Mouse (Mus musculus) liver (tissue): ENCODE results near the gene Gdap2.

Source experiments
- DNase-seq: peaks from one replicate; pipeline ENCODE4 v3.0.0-alpha.2; 2020; ENCODE audit warnings: mixed read lengths

Gdap2 gene

DNA sequence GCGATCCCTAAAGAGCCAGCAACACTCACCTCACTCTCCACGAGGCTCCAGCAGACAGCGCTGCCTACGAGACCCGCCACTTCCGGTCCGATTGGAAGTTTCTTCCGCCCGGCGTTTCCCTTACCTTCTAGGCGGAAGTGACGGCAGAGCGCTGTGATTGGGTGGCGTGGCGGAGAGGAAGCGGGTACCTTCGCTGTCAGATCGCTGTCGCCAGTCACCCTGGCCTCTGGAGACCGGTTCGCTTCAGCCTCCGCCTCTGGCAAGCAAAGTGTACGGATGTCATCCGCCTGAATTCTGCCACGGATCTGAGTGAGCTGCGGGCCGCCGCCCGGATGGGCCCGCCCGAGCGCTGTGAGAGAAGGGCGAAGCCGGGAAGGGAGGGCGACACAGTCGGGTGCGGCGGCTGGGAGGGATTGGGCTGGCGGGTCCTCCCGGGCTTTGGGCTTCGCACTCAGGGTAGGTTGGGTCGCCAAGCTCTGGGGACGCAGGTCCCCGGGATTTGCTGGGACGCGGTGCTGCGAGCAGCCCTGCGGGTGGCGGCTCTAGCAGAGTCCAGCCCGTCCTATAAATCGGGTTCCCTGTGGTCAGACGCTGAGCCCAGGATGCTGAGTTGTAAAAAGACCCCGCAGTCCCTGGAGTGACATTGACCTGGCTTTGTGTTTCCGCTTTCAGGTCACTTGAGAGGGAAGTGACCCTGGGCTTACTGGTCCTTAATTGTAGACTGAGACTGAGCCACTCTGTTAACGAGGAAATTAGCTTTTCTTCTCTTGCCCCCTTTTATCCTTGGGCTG lies at the start of gene Gdap2, which contains the start of gene Wdr3:
Gene Gdap2, plus strand, starts transcription at position 67 of the 791 bp plus-strand sequence.
Gene Wdr3, minus strand, starts transcription at position 93 of the 791 bp plus-strand sequence.
- DNase-seq = peak; percentile 93

DNA sequence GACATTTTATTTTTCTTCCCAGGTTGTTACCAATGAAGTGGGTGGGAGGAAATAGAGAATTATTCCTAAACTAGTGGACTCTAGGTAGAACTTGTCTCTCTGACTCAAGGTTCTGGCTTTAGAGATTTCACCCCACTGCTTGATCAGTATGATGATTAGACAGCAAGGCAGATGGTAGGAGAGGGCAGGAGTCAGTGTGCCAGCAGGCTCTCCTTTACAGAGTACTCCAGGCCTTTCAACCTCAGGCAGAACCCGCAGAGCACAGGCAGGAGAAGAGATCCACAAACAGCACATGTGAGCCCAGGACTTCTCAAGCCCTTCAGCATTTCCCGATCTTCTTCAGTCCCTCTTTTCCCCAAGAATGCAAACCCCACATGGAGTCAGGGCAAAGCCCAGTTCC lies 43.5 kb upstream of the Gdap2 start:
- no peak for DNase-seq

DNA sequence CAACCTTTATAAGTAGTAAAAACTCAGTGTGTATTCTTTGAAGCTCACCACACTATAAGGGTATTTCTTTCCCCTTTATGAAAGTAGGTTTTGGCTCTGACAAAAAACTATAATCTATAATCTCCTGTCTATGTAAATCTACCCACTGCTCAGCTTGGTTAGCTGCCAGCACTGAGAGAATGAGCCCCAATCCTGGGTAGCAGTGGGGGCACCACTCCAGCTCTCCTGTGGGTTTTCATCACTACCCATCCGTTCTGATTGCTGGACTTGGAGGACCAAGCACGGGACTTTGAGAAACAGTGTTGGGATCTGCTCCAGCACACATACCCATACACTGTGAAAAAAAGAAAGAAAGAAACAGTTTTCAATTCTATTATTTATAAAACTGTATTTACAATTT lies 40.2 kb upstream of the Gdap2 start:
- no peak for DNase-seq

DNA sequence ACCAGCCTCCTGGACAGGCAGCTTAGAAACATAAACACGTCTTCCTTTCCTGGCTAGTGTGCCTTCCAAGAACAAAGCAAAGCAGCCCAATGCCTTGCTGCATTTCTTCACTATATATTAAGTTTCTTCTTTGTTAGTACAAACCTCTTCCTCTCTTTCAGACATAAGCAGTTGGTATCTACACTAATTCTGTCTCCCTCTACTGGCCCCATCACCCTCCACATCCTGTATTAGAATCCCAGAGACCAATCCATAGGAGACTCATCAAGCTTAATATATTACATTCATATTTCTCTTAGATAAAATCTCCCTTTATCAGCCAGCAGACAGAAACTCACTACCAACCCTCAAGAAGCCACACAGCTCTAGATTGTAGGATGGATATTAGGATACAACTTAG lies 39.7 kb upstream of the Gdap2 start:
- DNase-seq = no peak

DNA sequence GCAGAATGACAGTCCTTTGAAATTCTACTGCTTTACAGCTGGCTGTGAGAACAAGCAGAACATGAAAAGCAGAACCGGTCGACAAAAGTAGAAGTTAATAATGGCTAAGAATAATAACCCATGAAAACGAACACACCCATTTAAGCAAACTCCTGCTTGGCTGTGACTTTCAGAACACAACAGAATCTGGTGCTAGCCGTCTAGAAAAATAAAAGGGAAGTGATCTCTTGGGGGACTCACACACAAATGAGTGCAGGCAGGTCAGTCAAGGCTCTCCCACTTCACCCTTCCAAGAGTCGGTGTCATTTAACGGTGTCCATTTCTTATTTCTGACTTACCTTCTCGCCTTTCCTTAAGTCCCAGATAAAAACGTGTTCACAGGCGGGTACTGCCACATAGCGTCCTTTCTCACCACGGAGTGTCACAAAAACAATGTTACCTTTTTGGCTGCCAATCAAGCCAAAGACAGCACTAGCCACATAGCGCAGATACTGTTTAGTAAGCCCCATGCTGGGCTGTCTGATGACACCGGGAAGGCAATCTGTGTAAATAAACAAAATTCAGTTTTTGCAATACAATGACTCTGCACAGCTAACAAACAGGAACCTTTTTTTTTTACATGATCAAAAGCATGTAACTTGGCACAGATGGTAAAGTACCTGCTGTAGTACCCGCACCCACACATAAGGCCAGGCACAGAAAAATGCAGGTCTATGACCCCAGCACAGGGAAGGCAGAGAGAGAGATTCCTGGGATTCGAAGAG lies 1.3 kb upstream of the Gdap2 start:
- DNase-seq = no peak

DNA sequence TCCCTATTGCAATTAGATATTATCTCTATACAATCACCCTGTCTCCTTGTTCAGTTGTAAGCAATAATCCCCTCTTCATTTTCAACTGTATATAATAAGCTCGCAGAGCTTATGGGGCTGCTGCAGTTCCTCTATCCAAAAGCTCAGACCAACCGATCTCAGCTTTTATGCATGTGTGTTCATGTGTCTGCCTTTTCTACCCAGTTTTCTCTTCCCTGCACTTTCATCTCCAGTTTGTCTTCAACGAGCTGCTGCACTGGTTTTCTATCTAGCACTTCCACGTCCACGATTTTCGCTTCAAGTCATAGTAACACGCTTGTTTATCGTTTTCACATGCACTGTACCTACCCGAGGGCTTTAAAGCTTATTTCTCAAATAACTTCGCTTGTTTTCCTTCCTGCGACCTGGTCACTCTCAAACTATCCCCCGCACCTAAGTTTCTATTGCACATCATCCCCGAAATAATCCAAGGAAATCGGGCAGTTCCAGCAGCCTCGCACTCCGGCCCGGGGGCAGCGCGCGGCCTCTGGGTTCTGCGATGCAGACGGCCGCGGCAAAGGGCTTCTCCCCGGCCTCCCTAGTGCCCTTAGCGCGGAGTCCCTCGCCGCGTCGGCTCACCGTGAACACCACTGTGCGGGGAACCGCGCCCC lies 391 bp upstream of the Gdap2 start:
- DNase-seq = no peak

DNA sequence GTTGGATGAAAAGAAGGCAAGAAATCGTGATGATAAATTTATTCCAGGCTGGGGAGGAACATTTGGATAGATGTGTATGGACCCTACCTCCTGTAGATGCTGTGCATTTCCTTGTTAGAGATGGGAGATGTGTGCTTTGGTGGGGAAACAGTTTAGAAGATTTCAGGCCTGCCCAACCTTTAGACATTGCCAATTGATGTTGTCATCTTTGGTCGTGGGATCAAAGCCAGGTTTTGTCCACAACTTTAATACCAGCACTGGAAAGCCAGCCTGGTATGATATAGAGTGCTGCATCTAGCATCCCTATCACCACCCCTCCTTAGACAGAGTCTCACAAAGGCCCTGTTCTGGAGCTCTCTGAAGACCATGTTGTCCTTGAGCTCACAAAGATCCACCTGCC lies 1.4 kb downstream of the Gdap2 start:
- no peak for DNase-seq

DNA sequence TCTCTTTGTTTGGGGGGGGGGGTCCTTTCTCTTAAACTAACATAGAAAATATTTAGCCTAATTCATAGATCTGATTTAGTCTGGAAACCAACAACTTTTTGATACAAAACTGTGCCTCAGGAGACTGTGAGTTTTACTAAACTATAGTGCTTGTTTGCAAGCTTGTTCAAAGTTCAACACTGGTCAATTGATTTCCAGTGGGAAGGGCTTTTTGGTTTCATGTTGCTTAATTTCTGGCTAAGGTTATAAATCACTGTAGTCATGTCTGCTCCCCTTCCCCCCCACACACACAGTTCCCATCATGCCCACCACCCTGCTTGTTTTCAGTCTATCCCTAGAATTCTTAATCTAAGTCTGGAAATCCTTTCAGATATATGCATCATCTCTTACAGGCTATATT lies 2.8 kb downstream of the Gdap2 start:
- no peak for DNase-seq

DNA sequence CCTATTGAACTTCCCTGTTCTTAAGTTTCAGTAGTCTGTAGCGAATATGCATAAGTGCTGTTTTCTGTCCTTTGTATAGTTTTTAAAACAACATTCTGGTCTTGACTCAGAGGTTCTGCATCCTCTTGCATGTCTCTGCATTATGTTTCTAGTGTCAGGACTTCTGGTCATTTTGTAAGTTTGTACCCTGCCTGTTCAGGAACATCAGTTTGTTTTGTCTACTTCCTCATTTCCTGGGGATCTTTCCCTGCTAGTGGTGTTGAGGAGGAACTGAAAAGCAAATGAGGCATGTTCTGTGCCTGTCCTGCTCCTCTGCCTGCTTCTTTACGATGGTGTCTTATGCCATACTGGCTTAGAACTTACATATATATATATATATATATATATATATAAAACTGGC lies 13.8 kb downstream of the Gdap2 start:
- DNase-seq = no peak

DNA sequence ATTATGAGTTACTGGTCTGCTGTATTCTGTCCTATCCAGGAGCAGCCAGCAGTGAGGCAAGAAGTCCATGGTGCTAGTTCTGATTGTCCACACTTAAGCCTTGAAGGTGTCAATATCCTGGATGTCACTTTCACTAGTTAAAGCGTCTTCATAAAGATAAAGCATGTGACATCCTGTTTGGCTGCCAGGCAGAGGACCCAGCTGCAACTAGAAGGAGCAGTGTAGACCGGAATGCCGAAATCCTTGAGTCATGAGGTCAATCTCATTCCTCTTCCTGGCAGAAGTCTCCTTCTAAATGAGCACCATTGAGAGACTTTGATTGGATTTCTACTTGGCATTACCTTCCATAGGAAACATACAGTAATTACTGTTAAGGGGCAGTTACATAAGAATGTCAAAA lies 18.3 kb downstream of the Gdap2 start:
- DNase-seq = no peak

DNA sequence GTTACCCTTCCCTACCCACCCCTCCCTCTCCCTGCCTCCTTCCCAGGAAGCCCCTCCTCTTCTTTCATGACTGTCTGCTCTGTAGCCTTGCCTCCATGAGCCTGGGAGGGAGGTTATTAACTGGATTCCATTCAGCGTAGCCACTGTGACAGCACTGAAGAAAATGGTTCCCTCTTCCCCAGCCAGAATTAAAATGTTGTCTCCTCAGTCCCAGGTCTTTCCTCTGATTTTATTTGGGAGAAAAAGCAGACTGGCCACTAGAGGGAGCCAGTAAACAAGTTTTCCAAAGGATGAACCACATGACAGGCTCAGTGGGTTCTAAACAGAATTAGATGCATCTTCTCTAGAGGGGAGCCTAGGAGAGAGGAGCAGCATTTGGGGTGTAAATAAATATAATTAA lies 27.3 kb downstream of the Gdap2 start:
- DNase-seq = peak; percentile 43

DNA sequence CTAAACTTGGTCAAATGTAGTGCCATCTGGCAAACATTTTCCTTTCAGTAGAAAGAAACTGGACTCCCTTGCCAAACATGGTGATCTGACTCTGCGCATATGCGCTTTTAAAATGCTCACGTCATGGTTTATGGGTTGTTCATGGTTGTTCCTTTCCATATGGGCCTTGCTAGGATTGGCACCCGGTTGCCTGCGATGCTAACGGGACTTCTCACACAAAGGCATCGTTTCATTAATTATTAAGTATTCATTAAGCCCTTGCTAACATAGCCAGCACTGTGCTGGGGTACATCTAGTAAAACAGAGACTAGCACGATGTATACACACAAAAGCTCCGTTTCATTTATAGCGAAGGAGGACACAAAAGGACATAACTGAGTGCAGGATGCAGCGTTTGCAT lies 27.7 kb downstream of the Gdap2 start:
- DNase-seq = no peak

DNA sequence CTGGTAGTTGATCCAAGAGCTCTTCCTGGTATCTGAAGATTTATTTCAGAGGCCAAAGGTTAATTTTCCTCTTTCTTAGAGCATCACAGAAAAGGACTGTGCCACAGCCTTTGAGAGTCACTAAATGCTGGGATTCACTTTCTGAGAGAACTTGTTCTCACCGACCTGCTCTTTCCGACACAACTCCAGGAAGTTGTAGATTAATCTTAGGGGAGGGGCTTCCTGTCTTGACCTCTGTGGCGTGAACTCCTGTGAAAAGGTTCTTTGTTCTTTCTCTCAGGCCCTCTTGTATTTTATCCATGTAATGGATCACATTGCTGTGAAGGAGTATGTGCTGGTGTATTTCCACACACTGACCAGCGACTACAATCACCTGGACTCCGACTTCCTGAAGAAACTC lies 32.0 kb downstream of the Gdap2 start:
- no peak for DNase-seq

DNA sequence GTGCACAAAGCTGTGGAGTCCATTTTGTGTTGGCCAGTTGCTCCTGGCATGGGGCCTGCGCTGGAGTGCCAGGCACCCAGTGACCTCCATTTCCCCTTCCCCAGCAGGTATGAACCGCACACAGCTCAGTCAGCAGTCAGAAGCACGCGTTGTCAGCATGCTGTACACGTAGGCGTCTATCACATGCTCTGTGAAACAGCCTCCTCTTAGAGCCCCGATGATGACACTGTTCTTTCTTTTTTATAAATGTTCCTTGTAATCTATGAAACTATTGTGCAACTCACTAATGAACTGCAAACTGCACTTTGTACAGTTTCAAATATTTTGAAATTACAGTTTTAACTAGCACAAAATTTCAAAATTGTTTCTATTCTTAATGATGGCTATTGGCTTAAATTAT lies 39.4 kb downstream of the Gdap2 start:
- no peak for DNase-seq

DNA sequence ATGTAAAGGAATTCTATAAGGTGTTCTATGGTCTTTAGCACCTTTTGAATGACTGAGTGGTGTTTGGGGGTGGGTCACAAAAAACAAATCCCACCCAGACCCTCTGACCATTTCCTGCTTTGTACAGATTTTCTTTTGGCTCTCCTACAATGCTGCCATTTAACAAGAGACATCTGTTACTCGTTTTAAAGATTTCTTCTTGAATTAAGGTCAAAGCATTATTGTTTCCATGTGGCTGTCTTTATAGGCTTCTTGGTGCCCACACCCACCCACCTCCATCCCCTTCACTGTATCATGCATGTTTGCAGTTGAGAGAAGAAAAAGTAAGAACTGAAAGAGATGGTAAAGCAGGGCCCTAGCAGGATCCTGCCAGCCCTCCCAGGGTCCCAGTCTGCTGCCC lies 44.8 kb downstream of the Gdap2 start:
- DNase-seq = no peak

DNA sequence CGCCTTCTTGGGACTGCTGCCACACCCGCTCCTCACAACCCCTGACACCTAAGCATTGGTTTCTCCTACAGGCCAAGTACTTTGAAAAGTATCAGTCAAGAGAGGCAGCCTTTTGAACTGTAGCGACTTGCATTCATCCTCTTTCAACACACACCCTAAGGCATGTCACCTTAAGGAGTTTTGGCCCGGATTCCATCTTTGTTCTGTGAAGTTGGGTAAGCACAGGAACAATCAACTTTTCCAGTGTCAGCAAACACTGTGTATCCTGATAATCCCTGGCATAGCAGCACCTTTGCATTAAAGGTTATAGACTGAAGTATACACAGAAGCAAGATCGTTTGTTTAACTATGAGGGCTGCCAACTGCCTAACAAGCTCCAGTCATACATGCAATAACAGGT lies 53.3 kb downstream of the Gdap2 start:
- no peak for DNase-seq

DNA sequence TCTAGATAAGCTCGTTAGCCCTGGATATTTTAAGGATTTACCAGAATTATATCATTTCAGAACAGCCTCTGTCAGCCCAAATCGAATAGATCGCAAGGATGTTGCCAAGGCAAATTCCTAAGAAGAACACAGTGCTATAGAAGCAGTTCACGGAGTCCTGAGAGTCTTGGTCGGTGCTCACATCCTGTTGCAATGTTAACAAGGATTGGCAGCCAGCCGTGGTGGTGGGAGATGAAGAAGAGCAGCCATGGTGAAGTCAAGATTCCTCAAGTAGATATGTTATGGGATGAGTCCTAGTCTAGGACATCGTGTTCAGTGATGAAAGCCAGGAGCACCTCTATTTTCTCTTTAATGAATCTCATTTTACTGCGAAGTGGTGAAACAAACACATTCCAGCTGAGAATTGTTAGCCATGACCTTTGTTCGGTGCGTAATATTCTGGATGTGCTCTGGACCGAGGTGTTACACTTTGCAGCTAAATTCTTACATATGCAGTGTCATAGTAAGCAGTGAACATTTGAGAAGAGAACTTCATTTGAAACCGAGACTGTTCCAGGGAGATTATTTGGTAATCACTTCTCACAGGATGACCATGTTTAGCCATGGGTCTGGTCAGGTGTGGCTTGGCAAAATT lies 63.3 kb downstream of the Gdap2 start:
- no peak for DNase-seq

DNA sequence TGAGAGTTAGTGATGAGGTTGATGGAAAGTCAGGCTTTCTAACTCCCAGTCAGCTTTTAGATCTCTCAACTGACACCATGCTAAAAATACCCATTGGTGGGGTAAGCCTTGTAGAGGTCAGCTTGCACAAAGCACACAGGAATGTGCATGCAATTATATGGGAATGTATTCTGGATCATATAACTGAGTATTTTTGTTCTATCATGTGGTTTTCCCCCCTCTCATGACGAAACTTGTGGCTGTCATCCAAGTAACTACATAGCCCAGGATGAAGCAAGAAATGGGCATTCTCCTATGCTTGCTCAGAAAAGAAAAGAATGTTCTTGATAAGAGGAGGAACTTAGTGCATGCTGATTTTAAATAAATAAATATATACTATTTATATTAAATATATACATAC lies 65.3 kb downstream of the Gdap2 start:
- DNase-seq = no peak

DNA sequence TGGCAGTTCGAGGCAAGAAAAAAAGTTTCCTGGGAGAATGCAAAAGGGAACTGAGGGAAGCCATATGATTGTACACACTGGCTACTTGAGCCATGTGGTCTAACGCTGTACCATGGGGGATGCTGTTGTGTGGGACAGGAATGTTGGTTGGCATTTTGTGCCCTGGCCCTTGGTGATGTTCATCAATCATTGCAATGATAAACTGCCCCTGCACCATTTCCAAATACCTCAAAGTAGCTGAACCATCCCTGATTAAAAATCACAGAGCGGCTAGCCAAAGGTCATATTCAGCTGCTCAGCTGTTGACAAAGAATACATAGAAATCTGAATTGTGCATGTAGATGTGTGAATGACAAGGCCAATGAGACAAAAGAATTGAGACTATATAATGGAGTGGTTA lies 66.8 kb downstream of the Gdap2 start:
- no peak for DNase-seq

DNA sequence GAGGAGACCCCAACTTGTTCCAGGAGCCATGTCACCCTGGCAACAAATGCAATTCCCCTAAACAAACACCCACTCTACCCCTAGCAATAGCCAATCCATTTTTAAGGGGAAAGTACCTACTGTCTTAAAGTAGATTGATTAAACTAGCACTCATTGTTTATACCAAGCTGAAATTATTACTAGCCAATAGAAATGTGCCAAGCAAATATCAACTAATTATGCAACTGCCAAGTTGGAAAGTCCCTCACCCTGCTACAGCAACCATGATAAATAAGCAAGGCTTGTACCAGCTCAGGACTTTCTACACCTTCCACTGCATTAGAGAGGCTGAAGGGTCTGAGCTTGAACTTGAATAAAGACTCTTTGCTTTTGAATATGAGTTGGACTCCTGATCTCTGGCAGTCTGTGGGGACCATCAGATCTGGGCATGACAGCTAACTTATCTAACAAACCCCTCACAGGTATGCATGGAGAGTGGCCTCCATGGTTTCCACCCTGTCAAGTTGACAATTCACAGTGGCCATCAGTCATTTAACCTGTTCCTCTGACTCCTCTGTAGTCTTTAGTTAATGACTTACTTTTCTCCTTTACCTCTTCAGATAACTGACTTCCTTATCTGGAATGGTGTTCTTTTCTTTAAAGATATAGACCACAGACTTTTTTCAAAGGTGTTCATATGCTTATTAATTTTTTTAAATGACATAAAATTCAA lies 74.7 kb downstream of the Gdap2 start:
- no peak for DNase-seq

DNA sequence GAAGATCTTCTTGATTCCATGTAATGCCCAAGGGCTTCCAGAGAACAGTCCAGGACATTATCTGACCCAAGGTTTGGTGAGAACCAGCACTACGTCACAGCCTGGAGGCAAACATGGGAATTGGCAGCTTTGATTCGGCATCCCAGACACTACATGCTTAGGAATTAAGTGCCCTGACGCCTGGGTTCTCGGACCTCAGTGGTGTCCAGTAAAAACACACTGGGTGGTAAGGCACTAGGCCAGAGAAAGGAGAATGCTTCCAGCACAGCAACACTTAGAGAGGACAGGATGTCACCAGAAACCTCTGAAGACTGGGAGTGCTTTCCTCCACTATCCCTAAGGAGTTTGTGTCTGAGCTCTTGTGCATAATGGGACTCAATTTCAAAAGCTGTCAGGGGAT lies 80.0 kb downstream of the Gdap2 start:
- no peak for DNase-seq

DNA sequence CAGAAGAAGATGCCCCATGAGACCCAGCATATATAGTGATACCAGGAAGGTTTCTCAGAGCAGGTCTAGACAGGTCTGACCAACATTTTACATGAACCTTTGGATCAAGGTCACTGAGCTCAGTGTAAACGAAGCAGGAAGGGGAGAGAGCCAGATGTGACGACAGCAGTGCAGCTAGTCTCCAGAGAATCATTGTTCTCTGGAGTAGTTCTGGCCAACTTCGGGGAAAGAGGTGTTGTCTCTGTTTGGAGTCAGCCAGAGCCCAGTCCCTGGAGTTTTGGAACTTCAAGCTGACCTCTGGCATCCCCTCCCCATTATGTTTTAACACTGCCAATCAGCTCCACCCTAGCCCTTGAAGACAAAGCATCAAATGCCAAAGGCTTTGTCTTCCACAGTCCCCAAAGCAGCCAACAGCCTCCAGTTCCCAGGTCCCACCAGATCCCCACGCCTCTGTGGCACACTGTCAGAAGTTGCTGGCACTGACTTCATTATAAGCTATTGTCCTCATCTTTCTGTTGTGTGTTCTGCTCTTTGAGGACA lies 84.2 kb downstream of the Gdap2 start:
- DNase-seq = no peak
